Mouse (Mus musculus): ENCODE results near the gene Mndal. TPM values are rescaled to one million over a fixed set of nuclear protein-coding genes. Genes with fewer than 3 reads are reported as not detected.
"Not testable (repeated sequence)": the region's sequence is repeated elsewhere in the genome, so short reads cannot be mapped to it uniquely, and the experiment has no call there.

Gene Mndal
- total RNA-seq, 1 experiment from 2014 or later, result 805 TPM

- ATAC-seq (ENCODE audit: extremely low read depth, insufficient number of reproducible peaks, low FRiP score, poor library complexity, severe bottlenecking), result not testable (repeated sequence)
Measured at GRCm38 (mm10) chr1:173908390-173908789, 33.9 kb downstream of the Mndal start.

- peak; percentile 44 for ATAC-seq (ENCODE audit: extremely low read depth, insufficient number of reproducible peaks, low FRiP score, poor library complexity, severe bottlenecking)
Measured at GRCm38 (mm10) chr1:173905885-173906284, 36.4 kb downstream of the Mndal start.

- not testable (repeated sequence) for ATAC-seq (ENCODE audit: extremely low read depth, insufficient number of reproducible peaks, low FRiP score, poor library complexity, severe bottlenecking)
Measured at GRCm38 (mm10) chr1:173889741-173890140, 52.5 kb downstream of the Mndal start.

GRCm38 (mm10) chr1:173887026-173887787 lies 55.1 kb downstream of the Mndal start:
- peak; percentile 95 for ATAC-seq (ENCODE audit: extremely low read depth, insufficient number of reproducible peaks, low FRiP score, poor library complexity, severe bottlenecking)

GRCm38 (mm10) chr1:173880004-173880666 lies 62.2 kb downstream of the Mndal start:
- ATAC-seq (ENCODE audit: extremely low read depth, insufficient number of reproducible peaks, low FRiP score, poor library complexity, severe bottlenecking), result peak; percentile 37; the same call in 1 of the 2 replicates

GRCm38 (mm10) chr1:173879225-173879987 lies 62.9 kb downstream of the Mndal start:
- ATAC-seq (ENCODE audit: extremely low read depth, insufficient number of reproducible peaks, low FRiP score, poor library complexity, severe bottlenecking), result peak; percentile 69

- ATAC-seq (ENCODE audit: extremely low read depth, insufficient number of reproducible peaks, low FRiP score, poor library complexity, severe bottlenecking), result not testable (repeated sequence)
Measured at GRCm38 (mm10) chr1:173878264-173878663, 64.0 kb downstream of the Mndal start.

- ATAC-seq (ENCODE audit: extremely low read depth, insufficient number of reproducible peaks, low FRiP score, poor library complexity, severe bottlenecking), result not testable (repeated sequence)
Measured at GRCm38 (mm10) chr1:173877125-173877524, 65.2 kb downstream of the Mndal start.

- ATAC-seq (ENCODE audit: extremely low read depth, insufficient number of reproducible peaks, low FRiP score, poor library complexity, severe bottlenecking), result not testable (repeated sequence)
Measured at GRCm38 (mm10) chr1:173868586-173868985, 73.7 kb downstream of the Mndal start.

GRCm38 (mm10) chr1:173866504-173866903 lies 75.8 kb downstream of the Mndal start:
- ATAC-seq (ENCODE audit: extremely low read depth, insufficient number of reproducible peaks, low FRiP score, poor library complexity, severe bottlenecking), result no peak

- ATAC-seq (ENCODE audit: extremely low read depth, insufficient number of reproducible peaks, low FRiP score, poor library complexity, severe bottlenecking), result peak; percentile 70; the same call in 1 of the 2 replicates
Measured at GRCm38 (mm10) chr1:173853711-173854110, 88.6 kb downstream of the Mndal start.

GRCm38 (mm10) chr1:173852853-173853252 lies 89.4 kb downstream of the Mndal start:
- peak; percentile 90 for ATAC-seq (ENCODE audit: extremely low read depth, insufficient number of reproducible peaks, low FRiP score, poor library complexity, severe bottlenecking)

- not testable (repeated sequence) for ATAC-seq (ENCODE audit: extremely low read depth, insufficient number of reproducible peaks, low FRiP score, poor library complexity, severe bottlenecking)
Measured at GRCm38 (mm10) chr1:173846193-173846592, 96.1 kb downstream of the Mndal start.

- no peak for ATAC-seq (ENCODE audit: extremely low read depth, insufficient number of reproducible peaks, low FRiP score, poor library complexity, severe bottlenecking)
Measured at GRCm38 (mm10) chr1:173844754-173845153, 97.5 kb downstream of the Mndal start.

- not testable (repeated sequence) for ATAC-seq (ENCODE audit: extremely low read depth, insufficient number of reproducible peaks, low FRiP score, poor library complexity, severe bottlenecking)
Measured at GRCm38 (mm10) chr1:173821481-173821803, 120.8 kb downstream of the Mndal start.

- ATAC-seq (ENCODE audit: extremely low read depth, insufficient number of reproducible peaks, low FRiP score, poor library complexity, severe bottlenecking), result not testable (repeated sequence)
Measured at GRCm38 (mm10) chr1:173820794-173821480, 121.4 kb downstream of the Mndal start.

- peak; percentile 98 for ATAC-seq (ENCODE audit: extremely low read depth, insufficient number of reproducible peaks, low FRiP score, poor library complexity, severe bottlenecking)
Measured at GRCm38 (mm10) chr1:173809294-173809693, 133.0 kb downstream of the Mndal start.

- 0 out of 2 replicates have a peak, but pooled peaks have one; percentile 8 for ATAC-seq (ENCODE audit: extremely low read depth, insufficient number of reproducible peaks, low FRiP score, poor library complexity, severe bottlenecking)
Measured at GRCm38 (mm10) chr1:173802689-173803281, 139.5 kb downstream of the Mndal start.
